Mouse (Mus musculus) left cerebral cortex, postnatal 25 days (tissue): ENCODE results near the gene Crybg3. TPM values are rescaled to one million over a fixed set of nuclear protein-coding genes. Genes with fewer than 3 reads are reported as not detected.

ENCODE experiments used
- DNase-seq, 2 experiments: peaks; one replicate each; pipeline ENCODE4 v3.0.0; 2022; ENCODE audit warnings: low spot score in 2 of 2, mixed read lengths in 1 of 2
- intact Hi-C: fragments of 180-260 bp; cut with DNase I; formaldehyde crosslinking; loops from one replicate; pipeline ENCODE4 v1.15.1; 2025
- total RNA-seq, 2 experiments: library from RNA; stranded (reverse); gene quantifications; 2 replicates each; pipeline ENCODE4 v1.2.3; 2021

Crybg3 gene
- total RNA-seq, 2 experiments from 2014 or later = 5.9 to 6.2 TPM

GRCm38 (mm10) chr16:59585706-59586244 lies 15.0 kb downstream of the Crybg3 start:
- no peak for DNase-seq
- intact Hi-C loops = no loop called here

- DNase-seq = no peak
- intact Hi-C loops = no loop called here
Measured at GRCm38 (mm10) chr16:59583515-59583914, 17.3 kb downstream of the Crybg3 start.

- intact Hi-C loops = no loop called here
- DNase-seq = no peak
Measured at GRCm38 (mm10) chr16:59579237-59579636, 21.5 kb downstream of the Crybg3 start.

GRCm38 (mm10) chr16:59573961-59574360 lies 26.8 kb downstream of the Crybg3 start:
- intact Hi-C loops = no loop called here

GRCm38 (mm10) chr16:59572685-59573084 lies 28.1 kb downstream of the Crybg3 start:
- intact Hi-C loops = no loop called here

More at GRCm38 (mm10) chr16:59573961-59574360, 26.8 kb downstream of the Crybg3 start:
- DNase-seq = no peak

GRCm38 (mm10) chr16:59570807-59571206 lies 30.0 kb downstream of the Crybg3 start:
- intact Hi-C loops = no loop called here
- DNase-seq = no peak

More at GRCm38 (mm10) chr16:59572685-59573084, 28.1 kb downstream of the Crybg3 start:
- DNase-seq = no peak

- intact Hi-C loops = no loop called here
- DNase-seq = no peak
Measured at GRCm38 (mm10) chr16:59569837-59570236, 30.9 kb downstream of the Crybg3 start.

- DNase-seq = peak in 1 of 2 experiments; percentile 39
- intact Hi-C loops = no loop called here
Measured at GRCm38 (mm10) chr16:59567721-59568381, 32.9 kb downstream of the Crybg3 start.

GRCm38 (mm10) chr16:59566437-59566836 lies 34.3 kb downstream of the Crybg3 start:
- intact Hi-C loops = no loop called here
- DNase-seq = peak in 1 of 2 experiments; percentile 21

GRCm38 (mm10) chr16:59565631-59566030 lies 35.1 kb downstream of the Crybg3 start:
- no peak for DNase-seq
- intact Hi-C loops = no loop called here

GRCm38 (mm10) chr16:59564025-59564424 lies 36.8 kb downstream of the Crybg3 start:
- intact Hi-C loops = no loop called here
- no peak for DNase-seq

GRCm38 (mm10) chr16:59559300-59560200 lies 41.2 kb downstream of the Crybg3 start:
- intact Hi-C loops = no loop called here
- DNase-seq = no peak

GRCm38 (mm10) chr16:59558916-59559299 lies 41.9 kb downstream of the Crybg3 start:
- DNase-seq = no peak
- intact Hi-C loops = no loop called here

- intact Hi-C loops = no loop called here
Measured at GRCm38 (mm10) chr16:59553490-59554161, 47.2 kb downstream of the Crybg3 start.

GRCm38 (mm10) chr16:59551507-59551906 lies 49.3 kb downstream of the Crybg3 start:
- intact Hi-C loops = no loop called here
- no peak for DNase-seq

More at GRCm38 (mm10) chr16:59553490-59554161, 47.2 kb downstream of the Crybg3 start:
- DNase-seq = no peak

- no peak for DNase-seq
- intact Hi-C loops = loop anchor here (5.0 kb wide), 1 partner anchor 53 kb away; the partner anchor contains the start of gene Crybg3
Measured at GRCm38 (mm10) chr16:59549631-59550030, 51.1 kb downstream of the Crybg3 start.

- no peak for DNase-seq
- intact Hi-C loops = loop anchor here (5.0 kb wide), 1 partner anchor 54 kb away; the partner anchor contains the start of gene Crybg3
Measured at GRCm38 (mm10) chr16:59548582-59548947, 52.2 kb downstream of the Crybg3 start.

- DNase-seq = peak; percentile 60 to 67
- intact Hi-C loops = loop anchor here (5.0 kb wide), 1 partner anchor 54 kb away; the partner anchor contains the start of gene Crybg3
Measured at GRCm38 (mm10) chr16:59547887-59548581, 52.7 kb downstream of the Crybg3 start.

GRCm38 (mm10) chr16:59547466-59547865 lies 53.3 kb downstream of the Crybg3 start:
- intact Hi-C loops = loop anchor here (5.0 kb wide), 1 partner anchor 55 kb away; the partner anchor contains the start of gene Crybg3
- peak; percentile 45 to 83 for DNase-seq
